Mouse (Mus musculus) olfactory bulb, adult 2 months (tissue): ENCODE results near the gene Elmod3.

ENCODE experiments used
- CTCF ChIP-seq: fragments of 200-500 bp; IDR thresholded peaks from 2 replicates; pipeline ENCODE4 v1.5.1; 2012; ENCODE audit warnings: low read depth, mild to moderate bottlenecking, low read length, moderate library complexity; ENCODE audit not compliant: insufficient read depth
- POLR2A ChIP-seq: fragments of 200-500 bp; IDR thresholded peaks from 2 replicates; pipeline ENCODE4 v1.6.1; 2012; ENCODE audit warnings: mild to moderate bottlenecking, low read depth, low read length, moderate library complexity; ENCODE audit not compliant: insufficient read depth

- TF ChIP-seq CTCF (no peak), POLR2A (no peak)
Measured at GRCm38 (mm10) chr6:72524160-72524559, 74.1 kb downstream of the Elmod3 start.
